Mouse (Mus musculus) neural tube, embryonic 10.5 days (tissue): ENCODE measurements around the gene Ptprr.

Experiments
- DNase-seq: peaks from one replicate; pipeline ENCODE4 v3.0.0-alpha.2; 2017; ENCODE audit warnings: low spot score; ENCODE audit errors: extremely low spot score

Gene Ptprr

DNA sequence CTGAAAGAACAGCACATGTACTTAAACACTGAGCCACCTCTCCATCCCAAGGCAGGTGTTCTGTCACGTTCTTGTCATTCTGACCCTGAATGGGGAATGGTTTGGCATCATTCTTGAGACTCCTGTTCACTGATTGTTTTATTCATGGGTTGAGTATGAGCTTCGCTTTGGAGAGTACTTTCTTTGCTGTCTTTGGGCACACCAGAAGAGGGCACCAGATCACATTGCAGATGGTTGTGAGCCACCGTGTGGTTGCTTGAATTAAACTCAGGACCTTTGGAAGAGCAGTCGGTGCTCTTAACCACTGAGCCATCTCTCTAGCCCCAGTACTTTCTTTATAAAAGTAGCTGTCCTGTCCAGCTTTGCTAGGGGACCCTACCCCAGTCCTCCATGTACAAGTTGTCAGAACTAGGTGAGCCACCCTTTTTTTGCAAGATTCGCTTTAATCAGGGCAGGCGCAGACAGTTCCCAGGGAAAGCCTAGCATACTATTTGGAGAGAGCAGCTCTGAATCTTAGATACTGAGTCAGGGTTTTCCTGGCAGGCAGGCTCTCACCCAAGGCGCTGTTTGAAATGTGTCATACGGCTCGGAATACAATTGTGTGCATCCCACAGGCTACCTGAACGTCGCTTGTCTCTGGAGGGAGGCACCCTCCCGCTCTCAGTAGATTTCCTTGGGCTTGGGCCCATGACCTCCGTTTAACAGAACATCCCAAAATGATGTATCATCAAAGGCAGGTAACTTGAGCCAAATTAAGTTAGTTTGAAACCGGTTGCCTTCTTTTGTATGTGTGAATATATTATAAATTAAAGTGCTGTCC lies 178.8 kb downstream of the Ptprr start:
- DNase-seq, result no peak

DNA sequence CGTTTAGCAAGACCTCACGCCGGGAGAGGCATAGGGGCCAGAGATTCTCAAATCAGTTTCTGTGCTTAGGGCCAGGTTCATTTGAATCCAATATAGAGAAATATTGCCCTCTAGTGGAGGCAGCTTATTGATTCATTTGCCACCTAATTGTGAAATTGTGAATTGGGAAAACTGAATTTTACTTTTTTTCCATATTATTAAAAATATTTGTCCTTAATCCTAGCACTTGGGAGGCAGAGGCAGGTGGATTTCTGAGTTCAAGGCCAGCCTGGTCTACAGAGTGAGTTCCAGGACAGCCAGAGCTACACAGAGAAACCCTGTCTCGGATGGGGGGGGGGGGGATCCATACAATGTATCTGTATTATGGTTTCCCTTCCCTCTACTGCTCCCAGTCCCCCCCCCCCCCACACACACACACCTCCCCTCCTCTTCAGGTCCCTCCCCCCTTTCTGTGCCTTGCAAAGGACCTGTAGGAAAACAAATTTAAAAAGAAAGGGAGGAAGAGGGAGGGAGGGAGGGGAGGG lies 179.5 kb downstream of the Ptprr start:
- no peak for DNase-seq

DNA sequence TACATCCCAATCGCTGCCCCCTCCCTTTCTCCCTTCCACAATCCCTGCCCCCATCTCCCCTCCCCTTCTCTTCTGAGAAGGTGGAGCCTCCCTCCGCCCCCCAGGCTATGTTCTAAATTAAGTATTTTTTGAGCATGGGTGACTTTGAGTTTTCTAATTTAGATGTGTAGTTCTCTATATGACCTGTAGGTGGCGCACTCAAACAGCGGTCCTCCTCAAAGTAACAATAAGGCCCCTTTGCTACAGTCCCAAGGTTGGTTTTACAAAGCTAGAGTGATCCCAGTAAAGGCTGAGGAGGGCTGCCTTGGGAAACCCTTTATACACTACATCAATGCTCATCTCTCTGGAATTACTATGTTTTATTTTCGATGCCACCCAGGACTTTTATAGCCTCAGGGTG lies 181.0 kb downstream of the Ptprr start:
- DNase-seq, result no peak

DNA sequence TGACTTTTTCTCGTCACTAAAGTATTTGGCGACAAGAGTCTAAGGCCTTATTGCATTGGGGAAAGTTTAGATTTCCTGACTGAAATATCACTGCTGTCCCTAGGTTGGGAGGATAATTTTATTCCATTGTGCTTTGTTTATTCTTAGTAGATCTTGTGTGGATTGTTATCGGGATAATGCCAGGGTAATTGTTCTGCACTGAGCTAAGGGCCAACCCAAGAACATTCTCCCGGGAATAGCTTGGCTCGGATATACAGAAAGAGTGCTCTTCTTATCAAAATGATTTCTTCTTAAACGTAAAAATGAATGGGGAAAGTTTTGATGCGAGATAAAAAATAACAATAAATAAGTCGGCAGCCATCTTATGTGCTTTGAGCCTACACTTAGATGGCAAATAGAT lies 183.5 kb downstream of the Ptprr start:
- no peak for DNase-seq

DNA sequence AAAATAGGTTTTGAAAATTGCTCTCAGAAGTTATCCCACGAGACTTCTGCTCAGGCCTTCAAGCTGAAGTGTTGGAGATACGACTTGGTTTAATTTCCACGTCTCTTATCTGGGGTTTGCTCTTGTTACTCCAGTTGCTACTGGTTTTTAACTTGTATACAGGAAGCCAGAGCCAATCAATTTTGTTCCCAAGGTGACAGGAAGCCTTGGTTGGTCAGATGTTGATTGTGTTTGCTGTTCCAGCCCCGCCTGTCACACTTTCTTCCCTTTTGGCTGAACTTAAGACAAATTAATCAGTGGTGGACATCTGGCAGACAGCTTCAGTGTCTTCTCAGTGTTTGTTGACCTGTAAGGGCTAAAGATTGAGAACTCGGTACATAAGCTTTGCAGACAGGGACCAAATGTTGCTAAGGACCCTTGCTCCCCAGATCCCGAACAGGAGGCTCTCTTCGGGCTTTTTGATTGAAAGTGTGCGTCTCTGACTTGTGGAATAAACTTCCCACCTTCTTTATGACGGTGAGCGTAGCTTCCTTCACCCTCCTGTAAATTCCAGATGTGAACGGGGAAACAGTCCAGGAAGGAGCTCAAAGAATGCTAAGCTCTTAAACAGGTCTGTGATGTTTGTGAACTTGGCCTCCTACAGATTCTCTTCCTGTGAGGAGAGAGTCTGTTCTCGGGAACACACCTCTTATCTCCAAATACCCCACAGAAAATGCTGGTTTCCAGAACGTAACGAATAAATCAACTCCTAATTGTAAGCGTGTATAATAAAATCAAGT lies 187.8 kb downstream of the Ptprr start:
- DNase-seq, result no peak

DNA sequence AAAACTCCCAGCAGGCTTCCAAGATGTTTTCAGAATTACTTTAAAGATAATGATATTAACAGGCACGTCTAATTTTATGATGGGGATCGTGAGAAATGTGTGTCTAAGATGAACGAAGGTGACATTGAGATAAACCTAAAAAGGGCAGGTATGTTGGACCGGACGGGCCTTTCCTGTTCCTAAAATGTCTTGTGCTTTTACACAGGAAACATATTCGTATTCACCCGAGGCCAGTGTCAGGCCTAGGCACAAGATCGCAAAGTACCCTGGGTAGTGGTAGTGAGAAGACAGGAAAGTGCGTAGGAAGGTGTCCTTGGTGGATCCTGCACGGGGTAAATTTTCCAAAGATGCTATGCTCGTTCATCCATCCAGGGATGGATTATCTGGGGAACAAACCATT lies 188.4 kb downstream of the Ptprr start:
- DNase-seq, result no peak

DNA sequence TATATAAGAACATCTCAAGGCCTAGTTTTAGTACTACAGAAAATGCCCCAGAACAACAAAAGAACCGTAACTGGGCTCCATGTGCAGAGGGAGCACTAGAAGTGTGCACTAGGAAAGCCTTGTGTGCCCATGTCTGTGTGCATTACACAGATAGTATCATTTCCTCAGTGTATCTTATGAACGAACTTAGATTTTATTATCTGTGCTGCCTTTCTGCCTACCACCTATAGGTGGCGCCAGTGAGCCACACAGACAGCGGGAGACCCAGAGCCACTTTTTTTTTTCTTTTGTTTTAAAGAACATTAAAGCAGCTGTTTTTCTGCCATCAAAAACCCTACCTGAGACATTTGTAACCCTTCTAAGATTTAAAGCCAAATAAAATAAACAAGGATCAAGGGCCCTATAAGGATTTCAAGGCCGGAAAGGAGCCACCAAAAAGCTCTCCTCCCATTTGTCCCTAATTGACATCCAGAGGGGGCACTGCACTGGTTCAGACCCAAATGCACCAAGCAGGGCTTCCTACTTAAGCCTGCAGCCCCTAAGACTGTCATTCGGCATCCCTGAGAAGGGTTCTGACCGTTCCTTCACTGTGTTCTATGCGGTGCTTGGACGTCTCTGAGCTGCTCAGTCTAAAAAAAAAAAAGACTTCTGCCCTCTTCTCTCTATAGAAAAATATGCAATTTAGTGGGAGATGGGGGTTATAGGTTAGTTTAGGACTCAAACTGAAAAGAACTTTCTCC lies 190.1 kb downstream of the Ptprr start:
- no peak for DNase-seq

DNA sequence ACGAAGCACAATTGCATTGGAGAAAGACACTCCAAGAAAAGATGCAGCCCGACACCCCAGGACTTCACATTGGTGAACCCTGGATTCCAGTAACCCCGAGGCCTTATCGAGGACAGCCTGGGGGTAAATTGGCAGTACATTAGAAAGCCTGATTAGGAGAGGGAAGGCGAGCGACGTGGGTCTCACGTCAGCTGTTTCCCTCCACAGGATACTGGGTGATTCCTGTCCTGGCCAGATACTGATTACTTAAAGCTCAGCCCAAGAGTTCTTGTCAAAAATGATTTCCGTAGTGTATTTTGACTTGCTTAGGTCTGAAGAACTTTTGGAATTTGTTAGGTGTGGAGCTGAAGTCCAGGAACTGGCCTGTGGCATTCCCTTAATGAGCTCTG lies 190.7 kb downstream of the Ptprr start:
- DNase-seq, result no peak

DNA sequence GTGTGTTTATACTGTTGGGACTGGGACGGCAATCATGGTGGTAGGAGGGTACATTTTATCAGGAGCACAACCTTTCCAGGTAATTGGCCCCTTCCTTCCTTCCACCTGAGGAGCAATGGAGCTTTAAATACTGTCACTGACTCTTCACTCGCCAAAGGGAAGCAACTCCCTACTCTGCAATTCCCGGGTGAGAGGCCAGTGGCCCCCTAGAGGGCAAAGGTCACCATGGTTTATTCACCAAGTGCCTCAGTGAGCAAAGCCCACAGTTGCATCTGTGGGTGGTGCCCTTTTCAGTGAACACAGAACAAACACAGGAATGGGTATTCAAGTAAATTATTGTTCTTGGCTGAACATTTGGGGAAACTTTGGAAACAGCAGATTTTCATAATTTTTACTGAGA lies 194.1 kb downstream of the Ptprr start:
- DNase-seq, result no peak

DNA sequence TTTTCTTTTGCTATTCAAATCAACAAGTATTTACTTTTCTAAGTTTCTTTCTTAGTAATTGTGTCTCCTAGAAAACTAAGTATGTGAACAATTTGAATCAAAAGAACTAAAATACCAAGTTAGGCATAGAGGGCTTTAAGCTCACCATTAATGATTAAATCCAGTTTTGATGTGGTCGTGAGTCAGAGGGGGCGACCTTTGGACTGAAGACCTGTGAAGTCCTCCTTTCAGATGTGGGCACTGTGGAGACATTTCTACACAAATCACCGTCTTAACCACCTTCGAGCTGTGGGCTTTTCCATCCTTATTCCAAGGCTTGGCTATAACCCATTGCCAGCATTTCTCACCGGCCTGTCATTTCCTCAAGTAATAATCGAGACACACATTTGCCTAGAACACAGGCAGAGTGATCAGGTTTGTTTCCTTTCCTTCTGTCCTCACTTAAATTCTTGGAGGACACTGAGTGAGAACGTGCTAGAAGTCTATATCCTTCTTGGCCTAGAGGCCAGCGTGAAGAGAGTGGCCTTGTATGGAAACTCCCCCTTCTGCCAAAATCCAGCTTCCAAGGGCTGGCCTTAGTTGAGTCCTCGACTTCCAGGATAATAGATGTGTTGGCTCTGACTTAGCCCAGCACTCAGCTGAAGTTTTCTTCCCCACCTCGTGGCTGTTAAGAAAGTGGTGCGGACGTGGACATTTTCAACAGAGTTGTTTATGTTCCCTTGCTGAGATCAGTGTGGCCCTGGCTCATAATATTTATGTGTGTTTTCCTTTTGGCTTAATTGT lies 202.5 kb downstream of the Ptprr start:
- no peak for DNase-seq

DNA sequence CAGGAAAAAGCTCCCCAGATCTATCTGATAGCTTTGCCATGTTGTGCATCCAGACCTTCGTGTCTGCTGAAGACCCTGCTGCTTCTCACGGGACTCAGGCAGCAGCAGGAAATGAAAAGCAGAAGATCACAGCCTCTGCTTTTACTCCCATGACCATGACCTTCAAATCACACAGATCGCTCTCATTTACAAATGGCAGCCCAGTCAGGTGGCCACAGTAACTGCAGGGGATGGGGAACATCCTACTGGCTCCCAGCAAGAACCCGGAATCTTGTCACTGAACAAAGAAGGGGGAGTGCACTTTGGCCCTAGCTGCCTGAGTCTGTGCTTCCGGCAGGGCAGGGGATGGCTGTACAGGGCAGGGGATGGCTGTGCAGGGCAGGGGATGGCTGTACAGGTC lies 217.3 kb downstream of the Ptprr start:
- no peak for DNase-seq

DNA sequence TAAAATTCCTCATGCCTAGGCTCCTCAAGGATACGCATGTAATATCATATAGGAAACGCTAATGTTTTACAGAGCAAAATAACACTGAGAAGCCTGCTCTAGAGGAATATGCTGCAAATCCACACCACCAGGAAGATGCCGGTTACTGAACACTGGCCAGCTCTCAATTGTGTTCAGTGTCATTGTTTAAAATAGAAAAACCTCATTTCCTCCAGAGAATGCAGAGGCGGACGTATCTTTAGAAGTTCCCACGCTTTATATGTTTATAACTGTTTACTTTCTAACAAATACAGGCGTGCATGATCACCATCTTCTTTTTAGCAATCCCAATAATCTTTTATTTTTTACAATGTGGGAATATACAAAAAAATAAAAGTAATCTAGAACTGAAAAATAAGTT lies 224.2 kb downstream of the Ptprr start:
- no peak for DNase-seq

DNA sequence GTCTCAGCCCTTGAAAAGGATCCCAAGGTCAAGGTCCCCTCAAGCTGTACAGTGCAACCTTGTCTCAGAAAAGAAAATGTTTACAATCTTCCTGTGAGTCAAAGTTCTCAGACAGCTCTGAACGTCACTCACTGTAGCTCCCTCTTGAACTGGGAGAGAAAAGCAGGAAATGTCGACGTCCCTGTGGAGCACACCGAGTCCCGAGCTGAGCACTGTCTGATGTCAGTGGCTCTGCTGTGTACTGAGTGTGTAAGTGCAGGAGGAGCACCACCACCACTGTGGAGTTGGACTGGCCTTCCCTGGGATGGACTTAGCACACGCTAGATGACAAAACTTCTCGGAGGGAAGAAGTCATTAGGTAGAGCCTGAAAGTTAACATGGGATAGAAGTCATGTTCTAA lies 225.4 kb downstream of the Ptprr start:
- no peak for DNase-seq

DNA sequence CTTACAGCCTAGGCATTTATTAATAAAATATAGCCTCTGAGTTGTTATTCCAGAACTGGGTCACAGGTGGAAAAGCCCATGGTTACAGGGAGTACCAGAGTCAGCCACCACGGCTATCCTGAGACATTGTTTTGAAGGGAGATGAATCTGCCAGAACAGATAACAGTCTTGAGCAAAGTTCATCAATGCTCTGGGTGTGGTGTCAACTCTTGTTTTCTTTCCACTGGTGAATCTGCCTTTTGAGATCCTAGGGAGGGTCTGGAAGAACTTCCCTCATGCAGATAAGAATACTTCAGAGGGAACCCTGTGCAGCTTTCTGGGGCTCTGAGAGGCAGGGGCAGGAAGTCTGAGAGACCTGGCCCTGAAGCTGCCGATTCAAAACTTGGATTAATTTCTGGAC lies 227.6 kb downstream of the Ptprr start:
- no peak for DNase-seq

DNA sequence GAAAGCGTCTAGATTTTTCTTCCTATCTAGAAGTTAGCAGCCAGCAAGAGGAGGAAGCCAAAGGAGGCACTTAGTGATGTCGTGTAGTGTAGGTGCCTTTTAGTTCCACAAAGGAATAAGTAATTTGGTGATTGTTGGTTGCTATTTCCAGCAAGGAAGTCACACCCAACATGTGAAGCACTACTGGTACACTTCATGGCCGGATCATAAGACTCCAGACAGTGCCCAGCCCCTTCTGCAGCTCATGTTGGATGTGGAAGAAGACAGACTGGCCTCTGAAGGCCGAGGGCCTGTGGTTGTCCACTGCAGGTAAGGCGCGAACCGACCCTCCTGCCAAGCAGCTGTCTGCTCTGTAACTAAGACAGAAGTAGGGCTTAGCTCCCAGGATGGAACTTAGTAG lies 234.7 kb downstream of the Ptprr start:
- no peak for DNase-seq

DNA sequence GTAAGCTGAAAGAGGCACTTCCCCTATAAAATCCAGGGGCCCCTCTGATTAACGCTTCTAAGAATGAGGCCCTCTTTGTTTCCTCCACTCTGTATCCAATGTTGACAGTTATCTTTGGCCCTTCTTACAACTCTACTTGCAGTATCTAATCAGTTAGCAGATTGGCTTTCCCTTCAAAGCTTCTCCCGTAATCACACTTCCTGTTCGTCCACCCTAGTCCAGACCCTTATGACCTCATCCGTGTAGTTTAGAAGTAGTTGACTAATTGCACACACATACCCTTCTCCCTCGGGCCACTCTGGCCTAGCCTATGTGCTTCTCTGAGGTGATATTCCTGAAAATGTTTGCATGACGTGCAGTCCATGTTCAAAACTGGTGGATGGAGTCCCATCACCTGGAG lies 236.0 kb downstream of the Ptprr start:
- no peak for DNase-seq

DNA sequence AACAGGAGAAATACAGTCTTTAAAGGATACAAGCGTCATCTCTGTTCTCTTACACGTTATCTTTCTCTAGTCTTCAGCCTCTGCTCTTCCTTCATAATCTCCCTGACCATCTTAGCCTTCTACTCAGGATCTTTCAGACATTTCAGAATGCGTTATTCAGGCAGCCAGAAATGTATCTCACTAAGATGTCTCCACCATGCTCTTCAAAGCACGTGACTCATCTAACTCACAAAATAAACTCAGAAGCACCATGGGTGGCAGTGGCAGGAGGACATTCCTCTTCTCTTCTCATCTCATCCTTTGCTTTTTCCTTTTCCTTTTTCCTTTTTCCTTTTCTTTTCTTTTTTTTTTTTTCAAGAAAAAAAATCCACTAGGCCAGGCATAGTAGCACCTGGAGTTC lies 241.3 kb downstream of the Ptprr start:
- DNase-seq, result no peak

DNA sequence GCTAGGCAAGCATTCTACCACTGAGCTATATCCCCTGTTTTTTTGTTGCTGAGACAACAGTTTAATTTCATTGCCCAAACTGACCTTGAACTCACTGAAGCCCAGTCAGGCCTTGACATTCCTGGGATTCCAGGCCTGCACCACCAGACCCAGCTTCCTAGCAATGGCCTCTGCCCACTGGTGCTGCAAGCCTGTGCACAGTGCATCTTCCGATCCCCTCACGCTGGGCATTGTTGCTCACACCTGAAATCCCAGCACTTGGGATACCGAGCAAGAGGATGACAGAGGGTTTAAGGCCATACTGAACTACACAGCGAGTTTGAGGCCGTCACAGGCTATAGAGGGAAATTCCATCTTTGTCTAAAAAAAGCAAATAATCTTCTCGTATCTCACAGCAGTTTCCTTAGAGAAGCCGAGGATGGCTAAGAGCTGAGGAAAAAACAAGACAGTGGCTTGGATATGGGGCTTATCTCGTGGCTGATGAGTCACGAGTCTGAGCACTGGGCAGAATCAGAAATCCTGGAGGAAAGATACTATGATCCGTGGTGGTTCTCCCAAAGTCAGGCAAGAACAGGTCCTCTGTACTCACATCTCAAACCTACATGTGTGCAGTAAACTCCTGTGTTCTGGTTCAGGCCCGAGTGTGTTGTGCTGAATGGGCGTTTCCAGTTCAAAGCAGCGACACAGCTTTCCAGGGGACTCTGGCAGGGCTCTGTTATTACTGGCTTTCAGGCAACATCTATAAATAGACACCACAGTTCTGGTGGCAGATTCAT lies 242.8 kb downstream of the Ptprr start:
- no peak for DNase-seq

DNA sequence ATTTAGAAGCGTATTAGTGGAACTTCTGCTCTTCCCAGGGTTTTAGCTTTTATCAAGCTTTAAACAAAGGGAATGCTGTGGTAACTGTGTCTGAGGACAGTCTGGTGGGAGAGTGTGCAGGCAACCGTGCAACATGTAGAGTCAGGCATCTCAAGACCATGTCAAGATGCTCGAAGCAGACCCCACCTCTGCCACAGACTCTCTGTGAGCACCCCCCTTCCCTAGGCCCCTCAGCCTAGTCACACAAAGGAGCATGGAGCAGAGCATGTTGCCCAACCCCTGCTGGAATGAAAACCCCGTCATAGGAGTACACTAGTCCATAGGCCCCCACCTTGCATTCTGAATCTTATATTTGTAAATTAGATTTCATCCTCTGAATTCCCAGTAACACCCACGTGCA lies 243.5 kb downstream of the Ptprr start:
- no peak for DNase-seq

DNA sequence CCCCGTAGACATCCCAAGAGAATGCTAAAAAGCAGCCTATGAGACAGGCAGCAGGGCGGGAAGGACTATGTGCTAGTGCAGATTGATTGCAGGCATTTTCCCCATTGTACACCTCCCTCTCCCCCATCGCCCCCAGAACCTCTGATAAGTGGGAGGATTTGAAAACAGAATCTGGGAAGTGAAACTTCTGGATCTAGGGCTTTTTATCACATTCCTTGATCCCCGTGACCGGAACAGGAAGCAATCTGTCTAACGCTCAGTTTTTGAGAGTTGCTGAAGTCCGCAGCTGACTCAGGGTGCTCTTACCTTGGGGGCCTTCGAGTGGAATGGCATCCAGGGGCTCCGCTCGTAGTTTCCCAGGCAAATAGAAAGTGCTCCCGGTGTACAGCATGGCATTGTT lies 246.5 kb downstream of the Ptprr start:
- DNase-seq, result no peak
